Mouse (Mus musculus) B cell, adult 2 months (primary cell): ENCODE data around the gene Col4a1.

Source experiments
- DNase-seq, 2 experiments: peaks; one replicate each; pipeline ENCODE4 v3.0.0; 2022

Col4a1 gene

DNA sequence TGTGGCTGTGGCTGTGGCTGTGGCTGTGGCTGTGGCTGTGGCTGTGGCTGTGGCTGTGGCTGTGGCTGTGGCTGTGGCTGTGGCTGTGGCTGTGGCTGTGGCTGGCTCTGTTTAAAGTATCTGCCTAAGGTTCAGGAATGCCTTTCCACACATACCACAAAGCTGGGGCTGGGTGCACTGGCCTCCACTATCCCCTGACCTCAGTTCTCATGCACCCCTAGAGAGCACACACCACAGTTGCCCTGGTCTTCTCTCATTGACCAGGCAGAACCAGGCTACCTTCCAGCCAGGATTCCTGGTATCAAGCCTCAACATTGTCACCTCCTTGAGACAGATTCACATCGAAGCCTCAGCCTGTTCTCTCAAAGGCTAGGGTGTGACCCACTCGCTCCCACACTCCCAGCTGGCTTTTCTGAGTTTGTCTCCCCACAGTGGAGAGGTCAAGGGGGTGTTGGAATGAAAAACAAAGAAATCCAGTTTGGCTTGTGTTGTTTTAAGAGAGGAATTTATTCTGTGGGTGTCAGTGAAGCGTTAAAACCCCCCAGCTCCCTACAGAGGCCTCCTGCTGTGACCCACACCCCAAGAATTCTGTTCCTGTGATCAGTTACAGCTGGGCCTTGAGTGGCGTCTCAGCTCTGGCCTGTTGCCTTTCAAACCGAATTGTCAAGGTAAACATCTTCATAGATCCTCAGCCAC is 15.2 kb upstream of the Col4a1 start:
- no peak for DNase-seq

DNA sequence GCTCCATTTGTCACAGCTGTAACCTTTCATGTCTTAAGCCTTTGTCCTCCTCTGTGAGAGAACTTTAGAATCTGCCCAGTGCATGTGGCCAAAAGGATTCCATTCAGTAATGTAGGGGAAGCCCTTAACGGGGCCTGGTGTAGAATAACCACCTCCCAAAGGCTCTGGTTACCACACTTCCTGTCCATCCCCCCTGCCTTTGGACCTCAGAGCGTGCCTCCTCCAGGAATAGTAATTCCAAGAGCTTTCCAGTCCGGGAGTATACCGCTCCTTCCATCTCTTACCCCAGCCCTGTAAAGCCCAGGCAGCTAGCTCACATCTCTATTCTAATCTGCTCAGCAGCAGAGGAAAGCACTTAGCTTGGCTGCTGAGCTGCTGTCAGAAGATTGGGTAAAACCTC is 14.7 kb upstream of the Col4a1 start:
- DNase-seq: no peak

DNA sequence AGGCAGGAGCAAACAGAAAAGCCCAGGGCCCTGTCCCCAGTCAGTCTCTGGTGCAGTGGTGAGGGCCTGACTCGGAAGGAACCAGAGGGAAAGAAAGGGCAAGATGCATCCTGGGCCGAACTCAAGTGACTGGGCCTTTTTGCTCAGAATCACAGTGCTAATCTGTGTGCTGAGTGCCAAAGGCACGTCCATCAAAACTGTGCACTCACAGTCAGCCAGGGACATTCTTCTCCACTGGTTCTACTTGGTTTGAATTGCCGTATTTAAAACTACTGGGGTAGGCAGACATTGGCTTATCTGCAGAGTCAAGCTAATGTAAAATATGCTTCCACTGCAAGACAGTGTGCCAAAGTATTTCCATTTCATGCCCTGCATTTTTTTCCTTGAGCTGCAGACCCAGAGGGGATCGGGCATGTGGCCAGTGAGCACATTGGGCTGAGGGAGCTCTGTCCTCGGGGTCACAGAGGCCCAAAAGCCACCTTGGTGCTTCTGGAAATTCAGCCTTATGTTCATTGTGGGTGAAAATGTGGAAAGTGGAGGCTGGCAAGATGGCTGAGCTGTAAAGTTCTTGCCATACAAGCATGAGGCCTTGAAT is 12.3 kb upstream of the Col4a1 start:
- no peak for DNase-seq

DNA sequence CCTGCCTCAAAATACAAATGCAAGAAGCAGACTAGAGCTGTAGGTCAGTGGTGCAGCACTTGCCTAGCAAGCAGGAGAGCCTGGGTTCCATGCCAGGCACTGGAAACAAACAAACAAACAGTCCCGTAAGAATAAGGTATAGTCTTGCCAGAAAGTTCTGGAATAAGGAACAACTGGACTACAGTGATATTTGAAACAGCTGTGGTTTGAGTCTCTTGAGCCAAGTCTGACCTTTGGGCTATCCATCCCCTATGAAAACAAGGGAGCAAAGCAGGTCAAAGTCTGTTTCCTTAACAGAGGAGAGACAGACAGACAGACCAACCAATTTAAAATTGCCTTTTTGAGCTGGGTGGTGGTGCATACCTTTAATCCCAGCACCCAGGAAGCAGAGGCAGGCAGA is 11.1 kb upstream of the Col4a1 start:
- DNase-seq: no peak

DNA sequence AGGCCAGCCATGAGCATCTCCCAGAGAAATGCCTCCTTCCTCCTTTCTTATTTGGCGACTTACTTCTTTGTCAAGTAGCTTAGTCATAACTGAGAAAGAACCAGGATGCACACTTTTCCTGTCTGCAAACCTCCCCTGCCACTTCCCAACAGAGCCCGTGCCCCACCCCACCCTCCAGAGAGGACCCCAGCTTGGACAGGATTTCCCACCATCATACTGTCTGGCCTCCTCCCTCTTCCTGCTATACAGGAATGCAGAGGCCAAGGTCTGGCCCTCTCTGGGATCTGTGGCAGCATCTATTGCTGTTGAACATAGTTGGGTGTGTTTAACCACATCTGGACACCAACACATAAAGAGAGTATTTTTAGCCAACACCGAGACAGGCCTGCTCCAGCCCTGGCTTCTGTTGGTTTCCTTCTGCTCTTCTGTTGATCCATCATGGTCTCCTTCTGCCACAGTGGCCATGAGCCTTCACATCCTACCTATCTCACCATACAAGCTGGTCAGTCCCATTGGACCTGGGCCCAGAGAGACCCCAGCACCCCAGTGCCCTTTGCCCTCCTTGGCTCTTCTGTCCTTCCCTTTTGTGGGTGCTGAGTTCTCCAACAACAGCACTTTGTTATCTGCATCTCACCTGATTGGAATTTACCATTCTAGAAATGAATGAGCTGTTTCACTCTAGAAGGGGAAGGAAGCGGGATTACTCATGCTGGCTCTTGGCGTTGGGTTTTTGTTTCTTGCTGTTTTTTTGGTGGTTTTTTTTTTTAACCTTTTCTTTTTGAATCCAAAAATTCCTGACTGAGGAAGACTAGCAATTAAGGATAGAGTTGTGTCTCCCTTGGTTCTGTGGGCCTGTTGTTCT is 10.3 kb upstream of the Col4a1 start:
- no peak for DNase-seq

DNA sequence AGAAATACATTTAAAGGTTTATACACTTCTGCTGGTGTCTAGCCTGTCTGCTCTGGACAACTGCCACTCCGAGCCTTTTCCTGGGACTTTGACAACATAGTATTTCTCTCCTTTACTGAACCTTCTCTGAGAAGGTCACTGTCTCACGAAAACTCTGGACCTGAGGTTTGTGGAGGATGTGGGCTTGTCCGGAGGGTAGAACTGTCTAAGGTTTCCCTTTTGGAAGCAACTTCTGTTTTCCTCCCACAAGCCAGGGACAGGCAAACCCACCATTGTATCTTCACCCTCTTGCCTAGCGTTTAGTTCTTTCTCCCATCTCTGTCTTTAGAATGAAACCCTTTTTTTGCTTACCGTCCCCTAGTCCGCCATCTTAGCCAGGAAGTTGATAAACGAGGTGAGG is 9.2 kb upstream of the Col4a1 start:
- DNase-seq: no peak

DNA sequence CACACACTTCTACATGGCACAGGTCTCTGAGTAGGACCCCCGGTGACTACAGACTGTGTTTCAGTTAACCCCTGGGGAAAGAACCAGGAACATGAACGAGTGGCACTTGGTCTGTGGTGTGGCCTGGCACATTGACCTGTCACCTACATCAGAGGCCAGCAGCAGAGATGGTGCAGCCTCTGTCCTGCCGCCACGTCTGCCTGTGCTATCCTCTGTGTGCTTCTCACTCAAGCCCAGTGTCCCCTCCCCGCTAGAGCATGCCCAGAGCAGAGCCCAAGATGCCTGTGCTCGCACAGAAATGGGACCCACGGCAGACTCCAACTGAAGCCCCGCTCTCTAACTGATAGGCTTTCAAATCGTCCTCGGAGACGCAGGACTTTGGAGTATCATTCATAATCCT is 6.8 kb upstream of the Col4a1 start:
- no peak for DNase-seq

DNA sequence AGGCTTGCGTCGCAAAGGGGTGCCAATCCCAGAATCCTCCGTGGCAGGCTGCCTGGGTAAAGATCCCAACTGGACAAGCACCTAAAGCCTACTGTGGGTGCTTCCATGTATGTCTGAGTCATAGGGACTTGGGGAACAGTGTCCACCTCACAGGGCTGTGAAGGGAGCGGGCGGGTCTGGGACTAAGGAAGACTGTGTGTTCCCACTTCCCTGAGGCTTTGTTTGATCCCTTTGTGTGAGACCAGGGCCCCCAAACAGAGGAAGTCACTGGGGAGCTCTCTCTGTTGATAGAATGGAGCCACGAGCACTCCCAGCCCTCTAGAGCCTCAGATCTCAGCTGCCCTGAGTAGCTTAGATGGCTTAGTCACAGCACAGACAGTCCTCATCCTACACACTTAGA is 3.5 kb upstream of the Col4a1 start:
- no peak for DNase-seq

DNA sequence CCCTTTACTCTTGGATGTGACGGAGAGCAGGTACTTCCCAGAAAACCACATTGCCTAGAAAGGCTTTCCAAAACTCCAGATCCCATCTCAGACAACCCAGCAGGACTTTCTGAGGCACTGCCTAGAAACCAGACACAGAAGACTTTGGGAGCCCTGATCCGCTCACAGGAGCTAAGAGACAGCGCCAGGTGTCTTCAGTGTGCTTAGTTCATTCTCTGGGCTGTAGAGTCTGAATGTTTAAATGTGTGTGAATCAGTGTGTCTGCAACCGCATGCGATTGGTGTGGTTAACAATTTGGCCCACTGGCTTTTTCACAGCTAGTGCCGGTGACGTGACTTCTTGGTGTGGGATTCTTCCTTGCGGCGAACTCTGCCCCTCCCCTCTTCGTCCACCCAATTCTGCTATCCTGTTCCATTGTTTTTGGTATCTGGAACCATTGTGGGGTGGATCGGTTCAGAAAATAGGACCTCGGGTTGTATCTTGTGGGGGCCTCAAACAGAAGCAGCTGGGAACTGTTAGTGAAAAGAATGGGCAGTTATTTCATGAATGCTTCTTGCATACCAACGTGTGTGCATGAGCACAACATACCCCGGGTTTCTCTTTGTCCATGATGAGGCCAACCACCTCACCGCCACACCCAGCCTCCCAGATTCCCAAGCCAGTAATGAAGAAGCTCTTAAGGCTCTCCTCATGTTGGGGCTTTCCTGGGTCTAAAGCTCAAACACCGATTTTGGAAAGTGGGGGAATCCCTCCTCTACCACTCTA is 2.7 kb upstream of the Col4a1 start:
- no peak for DNase-seq

DNA sequence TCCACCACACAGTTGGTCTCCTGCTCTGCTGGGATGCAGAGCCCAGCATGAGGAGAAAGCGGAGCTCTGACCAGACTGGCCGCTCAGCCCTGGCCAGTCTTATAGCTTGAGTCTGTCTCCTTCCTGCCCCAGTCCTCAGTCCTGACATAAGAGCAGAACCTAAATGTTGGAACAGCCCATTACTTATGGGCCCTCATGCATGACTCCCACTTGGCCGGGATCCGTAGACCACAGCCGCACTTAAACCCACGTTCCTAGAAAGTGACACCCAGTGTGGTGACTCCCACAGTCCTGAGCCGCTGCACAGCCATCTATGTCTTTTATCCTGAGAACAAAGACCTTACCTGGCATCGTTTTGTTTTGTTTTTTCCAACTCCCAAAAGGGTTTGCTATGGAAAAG is 2.0 kb upstream of the Col4a1 start:
- no peak for DNase-seq

DNA sequence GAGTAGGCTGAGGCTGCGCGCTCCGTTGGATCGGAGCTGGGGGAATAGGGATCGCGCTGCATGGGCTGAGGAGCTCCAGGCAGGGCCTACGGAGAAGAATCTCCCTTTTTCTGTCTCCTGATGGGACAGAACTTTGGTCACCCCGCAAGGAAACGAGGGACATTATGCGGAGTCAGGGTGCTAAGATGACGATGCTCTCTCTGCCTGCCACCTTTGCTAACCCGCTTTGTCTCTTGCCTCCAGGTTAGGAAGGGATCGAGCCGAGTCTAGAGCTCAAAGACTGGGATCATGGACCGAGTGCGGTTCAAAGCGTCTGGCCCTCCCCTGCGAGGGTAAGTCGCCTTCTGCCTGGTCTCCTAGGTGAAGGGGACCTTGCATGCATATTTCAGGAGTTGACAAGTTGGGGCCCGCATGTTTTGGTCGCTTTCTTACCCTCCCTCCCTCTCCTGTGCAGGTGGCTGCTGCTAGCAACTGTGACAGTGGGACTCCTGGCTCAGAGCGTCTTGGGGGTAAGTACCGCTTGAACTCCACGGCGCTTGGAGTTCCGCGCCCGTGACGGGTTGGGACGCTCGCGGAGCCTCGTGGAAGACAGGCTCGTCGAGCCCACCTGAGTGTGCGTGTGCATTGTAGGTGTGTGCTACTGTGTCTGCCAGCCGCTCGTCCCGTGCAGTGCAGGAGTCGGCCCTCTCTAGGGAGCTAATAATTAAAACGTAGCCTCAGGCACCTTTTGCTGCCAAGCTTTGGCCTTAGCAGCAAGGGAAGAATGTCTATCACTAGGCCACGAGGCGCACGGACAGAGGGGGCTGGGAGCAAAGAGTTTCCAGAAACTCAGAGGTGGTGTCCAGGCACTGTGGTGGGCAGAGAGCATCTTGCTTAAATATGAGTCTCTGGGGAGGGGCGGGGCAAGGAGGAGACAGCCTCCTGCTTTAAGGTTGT is 818 bp upstream of the Col4a1 start:
- DNase-seq: no peak

DNA sequence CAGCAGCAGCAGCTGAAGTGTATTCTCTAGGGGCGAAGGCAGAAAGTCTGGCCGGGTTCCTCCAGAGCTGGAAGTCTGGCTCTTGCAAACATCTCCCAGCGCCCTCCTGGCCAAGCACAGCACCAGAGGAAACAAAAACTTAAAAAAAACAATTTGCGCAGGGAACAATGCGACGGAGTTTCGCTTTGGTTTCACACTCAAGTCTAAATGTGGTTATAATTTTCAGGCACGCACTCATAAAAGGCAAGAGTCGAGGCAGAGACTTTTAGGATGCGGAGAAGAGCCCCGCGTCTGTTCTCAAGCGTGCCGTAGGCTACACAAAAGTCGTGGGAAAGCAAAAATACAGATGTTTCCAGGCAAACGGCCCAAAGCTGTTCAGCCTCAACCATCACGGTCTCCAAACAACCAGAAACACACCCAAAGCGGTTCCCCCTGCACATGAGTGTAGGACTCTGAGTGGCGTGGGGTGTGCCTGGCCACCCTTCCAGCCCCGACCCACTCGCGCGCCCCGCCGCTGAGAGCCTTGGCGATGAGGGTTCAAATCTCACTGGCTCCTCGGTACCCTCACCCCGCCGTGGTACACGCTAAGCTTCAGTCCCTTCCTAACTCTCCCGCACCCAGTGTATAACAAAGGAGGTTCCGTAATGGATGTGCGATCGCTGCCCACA is 811 bp downstream of the Col4a1 start:
- no peak for DNase-seq

DNA sequence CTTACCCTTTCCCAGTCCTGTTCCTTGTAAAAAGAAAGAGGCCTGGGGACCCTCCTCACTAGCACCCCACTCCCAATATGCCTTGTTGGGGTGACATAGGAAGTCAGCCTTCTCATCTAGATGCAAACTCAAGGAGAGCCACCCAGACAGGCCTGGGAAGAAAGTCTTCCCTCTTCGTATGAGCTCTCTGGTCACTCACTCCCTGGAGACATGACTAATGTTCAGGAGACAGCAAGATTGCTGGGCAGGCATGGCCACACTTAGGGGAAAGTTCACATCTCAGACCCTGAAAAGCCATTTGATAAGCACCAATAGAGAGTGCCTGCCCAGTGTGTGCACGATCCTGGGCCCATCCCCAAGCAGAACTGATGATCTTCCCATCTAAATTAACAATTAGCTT is 2.6 kb downstream of the Col4a1 start:
- DNase-seq: no peak

DNA sequence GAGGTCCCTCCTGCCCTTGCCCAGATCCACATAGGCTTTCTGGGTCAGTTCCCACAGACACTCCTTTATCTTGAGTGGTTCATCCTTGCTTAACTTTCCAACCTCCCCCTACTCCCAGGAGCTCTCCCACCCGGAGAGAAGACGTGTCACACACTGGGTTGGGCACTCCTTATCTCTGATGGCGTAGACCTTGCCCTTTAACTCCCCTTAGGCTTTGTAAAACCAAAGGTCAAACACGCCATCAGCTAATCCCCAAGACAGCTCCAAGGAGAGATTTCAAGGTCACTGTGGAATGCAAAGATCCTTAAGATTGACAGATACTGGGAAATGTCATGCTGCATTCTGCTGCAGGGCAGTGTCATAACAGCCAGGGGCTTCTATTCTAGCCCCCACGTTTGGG is 3.4 kb downstream of the Col4a1 start:
- DNase-seq: no peak

DNA sequence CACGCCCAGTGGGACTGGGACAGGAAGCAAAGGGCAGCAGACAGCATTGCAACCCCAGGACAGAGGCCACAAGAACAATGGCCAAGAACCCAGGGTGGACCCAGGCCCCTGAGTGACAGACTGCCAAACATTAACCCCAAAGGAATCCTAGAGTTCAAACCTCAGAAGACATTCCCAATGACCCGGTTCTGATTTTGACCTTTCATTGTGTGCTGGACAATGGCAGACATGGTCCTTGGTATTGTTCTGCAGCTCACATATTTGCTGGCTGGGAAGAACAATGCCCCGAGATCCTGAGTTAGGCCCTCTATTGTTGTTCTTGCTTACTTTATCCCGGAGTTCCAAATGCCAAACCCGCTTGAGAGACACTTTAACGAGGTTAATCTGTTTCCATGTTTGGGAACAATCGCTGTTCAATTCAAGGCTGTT is 4.0 kb downstream of the Col4a1 start:
- DNase-seq: no peak

DNA sequence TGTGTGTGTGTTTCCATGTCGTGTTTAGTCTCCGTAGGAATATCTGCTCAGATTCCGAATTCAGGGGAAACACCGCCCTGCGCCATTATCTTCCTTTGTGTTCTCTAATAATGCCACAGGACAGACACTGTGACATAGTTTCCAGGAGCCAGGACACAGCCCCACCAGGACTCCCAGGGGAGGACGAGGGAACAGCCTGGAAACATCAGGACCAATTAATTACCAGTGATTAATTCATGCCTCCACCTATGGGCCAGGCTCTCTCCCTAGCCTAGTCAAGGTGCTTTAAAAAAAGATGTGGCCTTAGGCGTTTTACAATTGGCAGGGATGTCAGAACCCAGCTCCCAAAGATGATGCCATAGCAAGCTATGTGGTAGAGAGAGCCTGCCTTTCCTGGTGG is 5.2 kb downstream of the Col4a1 start:
- no peak for DNase-seq

DNA sequence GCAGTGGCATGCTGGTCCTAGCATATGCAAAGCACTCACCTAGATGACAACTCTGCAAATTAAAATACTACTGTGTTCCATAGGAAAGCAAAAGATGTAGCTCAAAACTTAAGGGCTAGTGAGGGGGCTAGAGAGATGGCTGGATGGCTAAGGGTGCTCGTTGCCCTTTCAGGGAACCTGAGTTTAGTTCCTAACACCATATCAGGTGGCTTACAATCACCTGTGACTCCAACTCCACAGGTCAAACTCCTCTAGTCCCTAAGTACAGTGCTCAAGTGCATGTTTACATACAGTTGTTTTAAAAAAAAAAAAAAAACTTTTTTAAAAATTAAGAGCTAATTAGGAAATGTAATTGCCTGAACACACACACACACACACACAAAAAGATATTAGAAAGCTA is 7.1 kb downstream of the Col4a1 start:
- DNase-seq: no peak

DNA sequence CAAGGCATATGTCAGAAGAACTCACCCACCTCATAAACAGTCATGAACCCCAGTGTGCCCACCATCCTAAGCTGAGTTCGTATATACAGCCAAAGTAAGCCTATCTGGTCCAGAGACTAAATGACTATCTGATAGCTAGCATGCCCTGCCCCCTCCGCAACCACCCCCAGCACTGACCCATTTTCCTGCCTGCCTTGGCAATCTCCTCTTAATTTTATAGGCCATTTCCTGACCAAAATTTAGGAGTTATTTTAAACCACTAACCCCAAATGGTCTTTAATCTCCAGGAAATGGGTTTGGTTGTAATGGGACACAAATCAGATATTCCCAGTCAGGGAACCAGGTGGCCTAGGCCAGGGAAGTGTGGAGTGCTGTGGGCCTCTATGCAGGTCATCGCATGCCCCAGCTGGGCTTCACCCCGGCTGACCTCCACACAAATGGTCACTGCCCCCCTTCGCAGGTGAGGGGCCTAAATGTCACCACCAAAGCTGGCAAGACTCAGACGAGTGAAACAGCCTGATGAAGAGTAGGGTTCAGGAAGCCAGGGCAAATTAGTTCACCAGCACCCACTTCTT is 8.5 kb downstream of the Col4a1 start:
- DNase-seq: no peak

DNA sequence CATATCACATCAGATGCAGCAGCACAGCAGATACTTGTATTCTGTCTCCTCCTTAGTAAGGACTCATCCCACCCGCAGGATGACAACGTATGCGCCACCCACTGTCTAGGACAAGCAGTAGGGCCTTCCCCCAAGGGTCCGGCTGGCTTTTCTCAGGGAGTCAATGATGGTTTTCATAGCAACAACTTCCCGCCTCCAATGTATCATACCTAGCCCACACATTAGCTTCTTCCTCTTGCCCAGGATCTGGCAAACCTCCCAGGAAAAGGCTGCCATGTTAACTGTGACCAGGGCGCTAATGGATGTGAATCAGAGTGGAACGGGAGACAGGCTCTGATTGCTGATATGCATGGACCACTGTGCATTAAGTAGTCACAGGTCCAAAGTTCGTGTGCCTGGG is 12.2 kb downstream of the Col4a1 start:
- DNase-seq: no peak

DNA sequence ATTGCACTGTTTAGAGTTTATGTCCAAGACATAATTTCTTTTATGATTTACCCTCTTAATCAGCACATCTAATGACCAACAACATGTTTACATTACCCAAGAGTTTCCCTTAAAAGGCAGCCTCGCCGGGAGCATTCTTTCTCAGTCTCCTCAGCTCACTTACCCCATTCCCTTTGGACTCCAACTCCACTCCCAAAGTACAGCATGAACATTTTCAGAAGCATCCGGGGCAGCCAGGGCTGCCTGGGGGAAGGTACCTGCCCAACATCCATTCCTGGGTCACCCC is 13.4 kb downstream of the Col4a1 start:
- DNase-seq: no peak

DNA sequence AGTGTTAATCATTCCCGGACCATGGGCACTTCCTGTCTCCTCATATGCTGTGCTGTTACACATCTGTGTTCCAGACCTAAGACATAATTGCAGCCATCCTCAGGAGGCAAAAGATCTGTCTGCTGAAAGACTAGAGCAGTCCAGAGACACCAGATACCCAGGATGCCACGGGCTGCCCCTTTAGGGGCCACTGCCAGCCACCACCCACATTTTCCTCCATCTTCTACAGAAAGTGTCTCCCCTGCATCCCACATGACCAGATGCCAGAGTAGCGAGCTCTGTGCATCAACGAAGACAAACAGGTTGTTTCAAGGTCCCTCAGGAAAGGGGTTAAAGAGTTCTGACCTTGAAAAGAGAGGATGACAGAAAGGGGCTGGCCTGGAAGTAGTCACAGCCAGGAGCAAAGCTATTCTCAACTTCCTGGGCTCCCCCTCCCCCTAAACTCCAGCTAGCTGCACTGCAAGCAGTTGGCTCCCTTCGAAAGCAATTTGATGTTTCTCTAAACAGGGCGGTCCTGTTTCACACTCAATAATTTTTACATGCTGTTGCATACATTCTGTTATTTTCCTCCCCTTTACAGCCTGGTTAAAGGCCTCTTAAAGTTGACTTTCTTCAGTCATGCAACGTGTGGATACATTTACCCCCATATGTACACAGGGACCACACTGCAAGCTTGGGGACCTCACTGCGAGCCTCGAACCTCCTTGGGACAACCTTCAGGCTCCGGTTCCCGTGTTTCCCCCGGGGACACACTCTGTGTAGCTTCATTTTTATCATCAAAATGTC is 13.9 kb downstream of the Col4a1 start:
- DNase-seq: no peak
